Mouse (Mus musculus) gastrocnemius, postnatal 25 days (tissue): ENCODE measurements around the gene Efcab9. TPM values are rescaled to one million over a fixed set of nuclear protein-coding genes. Genes with fewer than 3 reads are reported as not detected.

Source experiments
- DNase-seq: peaks from one replicate; pipeline ENCODE4 v3.0.0; 2022
- long read RNA-seq, 2 experiments: library from polyadenylated mRNA; stranded (forward); transcript quantifications; one replicate each; pipeline ENCODE4 v2.0.0; 2021
- total RNA-seq, 2 experiments: library from RNA; stranded (reverse); gene quantifications; 1 replicate in 1 of 2; 2 replicates in 1 of 2; pipeline ENCODE4 v1.2.3; 2021

The Efcab9 gene
- total RNA-seq: 1 to 10 TPM in 1 of 2 experiments, under 1 TPM in 1; 0.75 to 1.0 TPM
- long read RNA-seq, experiment 1: 0 reads
- long read RNA-seq, experiment 2, partial matches to known transcripts: 0 of 1 reads
- long read RNA-seq, experiment 2, other reads (novel, unspliced or antisense): 1 of 1 reads

DNA sequence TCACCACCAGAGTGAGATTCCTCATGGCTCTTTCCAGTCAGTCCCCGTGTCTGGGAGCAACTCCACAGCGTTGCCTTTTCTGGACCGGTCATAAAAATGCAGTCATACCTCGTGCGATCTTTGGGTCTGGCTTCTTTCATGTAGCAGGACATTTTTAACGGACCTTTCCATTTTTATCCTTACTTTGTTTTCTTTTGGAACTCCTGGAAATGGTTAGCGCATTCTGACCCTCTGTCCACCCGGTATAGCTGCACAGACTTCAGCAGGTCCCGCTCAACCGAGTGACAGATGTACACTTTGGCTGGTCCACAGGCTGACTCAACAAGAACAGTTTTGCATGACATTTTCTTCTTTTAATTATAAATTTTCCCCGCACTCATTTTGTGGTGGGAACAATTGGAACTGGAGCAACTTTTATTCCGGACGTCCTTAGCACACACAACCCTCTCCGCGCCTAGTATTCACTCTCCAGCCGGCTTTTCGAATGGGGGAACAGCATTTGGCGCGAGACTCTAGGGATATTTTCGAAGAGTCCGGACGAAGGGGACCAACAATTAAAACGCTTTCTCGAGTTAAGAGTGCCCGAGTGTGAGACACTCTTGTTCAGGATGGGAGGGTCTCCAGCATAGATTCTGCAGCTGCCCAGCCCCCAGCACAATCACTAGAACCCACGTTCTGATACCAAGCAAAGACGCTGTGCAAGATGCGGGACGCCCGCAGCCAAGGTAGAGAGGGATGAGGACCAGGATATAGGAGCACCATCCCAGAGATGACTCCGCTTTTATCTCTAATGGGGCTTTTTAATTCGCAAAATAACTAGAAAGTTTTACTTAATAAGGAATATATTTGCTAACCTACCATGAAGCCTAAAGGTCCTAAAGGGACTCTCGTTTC is at the start of gene Efcab9:
Efcab9 (minus strand) TSS at position 211 of the 894 bp plus-strand sequence.
- no peak for DNase-seq

GRCm38 (mm10) chr11:32581031-32581430 is 49.1 kb upstream of the Efcab9 start:
- no peak for DNase-seq

- peak; percentile 56 for DNase-seq
Measured at GRCm38 (mm10) chr11:32580305-32580947, 48.5 kb upstream of the Efcab9 start.

- no peak for DNase-seq
Measured at GRCm38 (mm10) chr11:32576760-32577050, 44.8 kb upstream of the Efcab9 start.

DNA sequence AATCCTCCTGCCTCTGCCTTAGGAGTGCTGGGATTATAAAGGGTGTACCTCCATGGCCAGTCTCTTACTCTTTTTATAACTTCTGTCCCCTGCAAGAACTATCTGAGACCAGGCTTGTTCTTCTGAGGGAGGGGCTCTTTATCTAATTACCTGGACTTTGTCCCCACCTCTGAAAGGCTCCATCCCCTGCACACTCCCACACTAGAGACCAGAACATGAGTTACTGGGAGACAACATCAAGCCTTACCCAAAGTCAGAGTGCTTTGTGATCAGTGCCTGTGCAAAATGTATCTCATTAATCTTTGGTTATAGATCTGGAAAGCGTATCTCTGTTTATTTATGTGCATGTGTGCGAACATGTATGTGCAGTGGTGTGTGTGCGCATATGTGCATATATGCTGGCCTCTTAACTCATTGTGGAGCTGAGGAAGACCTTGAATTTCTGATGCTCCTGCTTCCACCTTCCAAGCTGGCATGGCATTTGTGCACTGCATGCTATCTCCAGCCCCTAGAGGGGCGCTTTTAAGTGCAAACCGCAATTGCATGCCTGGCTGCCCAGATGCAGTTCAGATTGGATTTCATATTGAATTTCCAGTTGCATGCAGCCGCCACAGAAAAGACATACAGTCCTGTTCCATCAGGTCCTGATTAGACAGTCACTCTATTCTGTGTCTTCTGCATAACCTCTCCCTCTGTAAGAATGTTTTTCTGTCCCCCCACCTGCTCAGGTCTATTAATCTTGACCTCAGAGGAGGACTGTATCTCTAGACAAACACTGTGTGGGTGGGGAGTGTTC is 44.3 kb upstream of the Efcab9 start:
- no peak for DNase-seq

- DNase-seq: no peak
Measured at GRCm38 (mm10) chr11:32573669-32574068, 41.8 kb upstream of the Efcab9 start.

DNA sequence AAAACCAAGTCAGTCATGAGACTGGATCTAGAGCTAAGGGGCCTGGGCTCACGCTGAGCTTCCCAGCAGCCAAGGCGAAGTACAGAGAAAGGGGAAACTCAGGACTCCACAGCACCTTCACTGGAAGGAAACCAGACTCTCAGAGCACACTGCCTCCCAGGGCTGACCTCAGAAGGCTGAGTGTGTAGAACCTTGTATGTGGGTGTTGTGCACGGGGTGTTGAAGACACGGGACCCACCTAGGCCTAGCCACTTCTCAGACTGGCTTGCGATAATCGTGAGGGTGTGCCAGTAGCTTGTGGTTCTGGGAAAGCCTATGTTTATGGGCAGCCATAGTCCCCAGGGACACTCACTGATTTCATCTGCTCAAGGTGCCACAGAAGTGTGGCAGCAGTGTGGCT is 39.2 kb upstream of the Efcab9 start:
- no peak for DNase-seq

DNA sequence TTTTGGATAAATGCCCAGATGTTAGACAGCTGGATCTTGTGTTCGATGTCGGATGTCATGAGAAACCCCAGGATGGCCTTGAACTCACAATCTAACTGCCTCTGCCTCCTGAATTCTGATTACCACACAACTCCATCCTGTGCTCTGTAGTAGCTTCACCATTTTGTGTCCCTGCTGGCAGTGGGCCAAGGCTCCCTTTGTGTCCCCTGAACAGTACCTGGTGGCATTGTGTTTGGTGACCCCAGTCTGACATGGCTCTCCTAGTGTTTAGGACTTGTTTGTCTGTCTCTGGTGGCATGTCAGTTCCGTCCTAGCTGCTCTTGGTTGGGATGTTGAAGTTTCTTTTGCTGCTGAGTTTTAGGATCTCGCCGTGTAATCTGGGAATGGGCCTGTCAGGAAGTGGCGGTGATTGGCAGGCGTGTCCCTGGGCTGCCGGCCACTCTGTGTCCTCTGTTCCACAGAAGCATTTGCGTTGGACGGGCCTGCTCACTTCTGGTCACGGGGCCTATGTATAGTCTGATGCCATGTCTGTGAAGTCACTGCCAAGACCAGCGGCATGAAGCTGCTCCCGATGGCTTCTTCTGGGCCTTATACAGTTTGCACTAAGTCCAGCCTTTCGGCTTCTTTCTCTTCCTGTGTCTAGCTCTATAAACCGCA is 36.9 kb upstream of the Efcab9 start:
- no peak for DNase-seq

DNA sequence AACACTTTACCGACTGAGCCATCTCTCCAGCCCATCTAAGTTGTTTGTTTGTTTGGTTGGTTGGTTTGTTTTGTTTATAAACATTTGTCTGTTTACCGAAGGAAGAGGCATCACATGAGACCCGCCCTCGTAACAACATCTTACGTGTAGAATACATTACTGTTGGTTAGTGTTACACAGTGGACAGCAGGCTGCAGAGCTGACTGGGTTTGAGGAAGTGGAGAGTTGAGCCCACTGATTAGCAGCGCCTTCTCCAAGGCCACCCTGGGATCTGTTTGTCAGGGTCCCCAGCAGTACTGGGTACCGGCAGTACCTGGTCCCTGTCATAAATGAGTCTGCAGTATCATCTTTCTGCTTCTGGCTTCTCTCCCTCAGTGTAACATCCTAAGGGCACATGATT is 36.2 kb upstream of the Efcab9 start:
- DNase-seq: no peak

DNA sequence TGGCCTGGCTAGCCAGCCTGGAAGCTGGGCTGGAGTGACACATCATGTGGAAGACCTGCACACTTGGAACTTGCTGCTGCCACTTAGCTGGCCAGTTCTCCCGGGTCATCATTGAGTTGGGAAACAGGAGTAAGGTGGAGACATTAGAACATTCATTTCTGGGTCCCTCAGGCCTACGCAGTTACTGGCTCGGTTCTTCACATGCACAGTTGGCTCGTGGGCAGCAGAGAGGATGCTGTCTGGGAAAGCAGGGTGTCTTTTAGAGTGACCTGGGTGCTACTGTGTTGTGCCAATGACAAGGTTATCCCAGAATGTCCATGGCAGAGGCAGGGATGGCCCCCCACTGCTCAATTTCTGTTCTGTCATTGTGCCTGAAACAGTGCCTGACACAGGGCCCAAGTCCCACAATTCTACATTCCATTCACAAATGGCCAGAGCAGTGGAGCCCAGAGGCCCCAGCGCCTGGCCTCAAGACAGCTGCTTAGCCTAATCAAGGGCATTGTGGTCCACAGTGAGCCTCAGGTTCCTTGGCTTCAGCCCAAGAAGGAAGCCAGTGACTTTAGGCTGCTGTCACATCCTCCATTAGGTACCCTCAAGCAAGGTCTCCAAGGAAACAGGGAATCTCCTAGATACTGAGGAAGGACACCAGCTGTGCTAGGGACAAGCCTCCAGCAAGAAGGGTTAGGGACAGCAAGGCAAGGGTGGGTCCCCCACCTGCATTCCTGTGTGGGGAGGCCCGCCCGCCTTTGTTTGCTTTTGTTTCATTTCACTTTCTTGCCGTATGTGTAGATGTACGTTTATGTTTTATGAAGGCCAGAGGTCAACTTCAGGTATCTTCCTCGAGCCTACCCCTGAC is 35.3 kb upstream of the Efcab9 start:
- DNase-seq: no peak

GRCm38 (mm10) chr11:32566184-32566583 is 34.3 kb upstream of the Efcab9 start:
- no peak for DNase-seq

- peak; percentile 56 for DNase-seq
Measured at GRCm38 (mm10) chr11:32565088-32565487, 33.2 kb upstream of the Efcab9 start.

DNA sequence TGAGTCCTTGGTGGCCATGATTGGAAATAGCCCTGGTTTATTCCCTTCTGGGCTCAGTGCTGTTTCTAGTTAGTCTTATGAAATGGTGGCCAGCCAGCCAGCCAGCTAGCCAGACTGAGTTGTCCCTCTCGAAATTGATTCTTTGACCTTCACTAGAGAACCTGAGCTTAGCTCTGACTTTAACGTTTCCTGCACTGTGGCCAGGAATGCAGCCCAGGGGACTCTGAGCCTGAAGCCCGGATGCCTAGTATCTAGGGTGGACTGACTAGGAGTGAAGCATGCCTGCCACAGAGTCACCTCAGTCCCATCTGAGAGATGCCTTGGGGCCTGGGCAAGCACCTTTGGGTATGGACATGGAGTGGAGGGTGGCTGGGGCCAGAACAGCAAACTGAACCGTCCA is 32.7 kb upstream of the Efcab9 start:
- DNase-seq: no peak

DNA sequence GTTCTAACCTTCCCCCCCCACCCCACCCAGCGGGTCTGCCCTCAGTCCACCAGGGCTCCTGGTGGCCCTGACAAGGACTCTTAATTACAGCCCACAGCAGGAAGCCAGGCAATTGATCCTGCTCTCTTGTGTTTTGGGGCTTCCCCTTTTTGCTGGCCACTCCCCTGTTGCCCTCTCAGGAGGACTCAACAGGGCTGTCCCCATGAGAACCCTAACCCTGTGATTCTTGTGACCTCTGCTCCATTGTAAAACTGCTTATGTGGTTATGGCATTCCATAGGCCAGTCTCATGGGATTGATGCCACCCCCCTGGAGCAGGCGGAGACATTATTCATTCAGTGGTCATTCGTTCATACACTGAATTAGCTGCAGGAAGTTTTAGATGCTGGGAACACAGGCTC is 31.8 kb upstream of the Efcab9 start:
- no peak for DNase-seq

GRCm38 (mm10) chr11:32562706-32563105 is 30.8 kb upstream of the Efcab9 start:
- DNase-seq: no peak

DNA sequence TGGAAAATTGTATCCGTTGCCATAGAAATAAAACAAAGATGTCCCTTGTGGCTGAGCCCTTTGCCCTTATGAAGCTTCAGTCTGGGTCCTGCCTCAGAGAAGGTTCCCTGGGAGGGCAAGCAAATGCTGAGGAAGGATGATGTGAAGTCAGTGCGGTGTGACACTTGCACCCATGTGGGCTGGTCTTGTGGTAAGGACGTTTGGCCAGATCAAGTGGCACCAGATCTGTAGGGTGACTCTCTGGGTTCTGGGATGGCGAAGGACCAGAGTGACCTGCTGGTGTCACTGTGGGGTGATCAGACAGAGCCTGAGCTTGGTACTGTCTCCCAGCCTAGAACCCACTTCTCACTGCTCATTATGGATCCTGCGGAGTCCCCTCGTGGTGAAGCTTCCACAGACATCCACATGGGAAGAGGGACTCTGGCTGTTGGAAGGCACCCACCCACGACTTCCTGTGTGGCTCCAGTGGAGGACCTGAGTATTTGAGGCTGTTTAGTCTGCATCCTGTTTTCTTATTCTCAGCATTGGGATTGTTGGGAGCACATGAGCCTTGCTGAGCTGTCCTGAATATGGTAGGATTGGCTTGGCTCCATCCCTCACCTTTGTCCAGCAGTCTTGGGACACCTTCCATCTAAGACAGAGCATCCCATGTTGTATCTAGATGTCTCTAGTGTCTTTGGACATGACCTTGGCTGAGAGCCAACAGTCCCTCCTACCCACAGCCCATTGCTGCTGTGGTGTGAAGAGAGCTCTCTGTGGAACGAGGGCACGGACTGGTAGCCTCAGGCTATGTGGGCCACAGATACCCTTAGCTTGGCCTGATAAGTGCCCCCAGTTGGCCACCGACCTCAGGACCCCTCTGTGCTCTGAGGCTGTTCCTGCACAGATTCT is 29.8 kb upstream of the Efcab9 start:
- no peak for DNase-seq

GRCm38 (mm10) chr11:32560015-32560770 is 28.3 kb upstream of the Efcab9 start:
- DNase-seq: no peak

- DNase-seq: no peak
Measured at GRCm38 (mm10) chr11:32558677-32559076, 26.8 kb upstream of the Efcab9 start.

- DNase-seq: no peak
Measured at GRCm38 (mm10) chr11:32558026-32558425, 26.1 kb upstream of the Efcab9 start.
